Mouse (Mus musculus) adrenal gland, postnatal 25 days (tissue): ENCODE measurements around the gene Stx3. TPM values are rescaled to one million over a fixed set of nuclear protein-coding genes. Genes with fewer than 3 reads are reported as not detected.
A peak's percentile ranks its signal among the peaks of the same experiment; 100 is the strongest.

Experiments used
- DNase-seq: peaks from one replicate; pipeline ENCODE4 v3.0.0; 2021; ENCODE audit warnings: mixed read lengths
- total RNA-seq: library from RNA; stranded (reverse); gene quantifications from 2 replicates; pipeline ENCODE4 v1.2.3, GENCODE M21; 2021

Gene Stx3
- total RNA-seq, 1 experiment from 2014 or later, result 11.0 TPM

DNA sequence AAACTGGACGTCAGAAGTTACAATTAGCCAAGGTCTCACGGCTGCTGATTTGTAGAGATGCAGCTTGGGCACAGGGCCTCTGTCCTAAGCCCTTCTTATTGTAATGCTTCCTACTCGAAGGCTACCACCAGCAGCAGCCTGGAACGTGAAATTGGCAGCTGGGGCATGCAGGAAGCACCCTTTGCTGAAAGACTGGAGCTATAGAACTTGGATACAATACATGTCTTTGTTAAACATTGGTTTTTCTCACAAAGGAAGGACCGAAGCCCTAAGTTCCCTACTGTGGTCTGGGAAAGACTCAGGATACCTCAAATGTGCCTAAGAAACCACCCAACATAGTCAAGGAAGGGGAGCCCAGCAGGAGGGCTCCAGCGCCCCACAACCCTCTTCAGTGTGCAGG lies 11.4 kb downstream of the Stx3 start:
- no peak for DNase-seq

DNA sequence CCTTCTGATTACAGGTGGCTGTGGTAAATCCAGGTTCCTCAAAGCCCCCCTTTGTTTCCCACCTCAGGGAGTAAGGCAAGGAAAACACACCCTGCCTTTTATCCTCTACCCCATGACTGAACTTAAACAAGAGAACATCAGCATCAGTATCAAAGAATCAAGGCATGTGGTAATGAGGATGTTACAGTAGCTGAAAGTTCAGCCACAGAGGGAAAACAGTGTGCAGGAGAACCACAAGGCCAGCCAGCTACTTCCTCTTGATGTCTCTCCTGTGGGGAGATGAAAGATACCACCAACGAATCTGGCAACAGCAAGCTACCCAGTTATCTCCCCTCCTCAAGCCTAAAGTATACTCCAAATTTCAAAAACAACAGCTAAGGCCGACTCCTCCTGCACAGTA lies 12.0 kb downstream of the Stx3 start:
- DNase-seq, result no peak

DNA sequence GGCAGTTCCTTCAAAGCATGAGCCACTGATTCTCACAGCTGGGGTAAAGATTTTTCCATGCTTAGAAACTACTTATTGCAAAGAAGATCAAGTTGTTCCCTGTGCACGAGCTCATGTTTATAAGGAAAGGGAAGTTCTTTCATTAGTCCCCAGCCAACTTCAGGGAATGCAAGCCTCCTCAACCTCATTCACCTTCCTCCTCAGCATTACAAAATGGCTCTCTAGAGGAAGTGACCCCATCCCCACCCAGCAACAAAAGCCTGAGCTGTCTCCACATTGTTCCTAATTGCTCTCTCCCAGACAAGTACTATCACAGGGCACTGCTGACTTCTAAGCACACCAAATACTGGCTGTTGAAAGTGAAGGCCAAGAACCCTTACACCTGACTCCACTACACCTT lies 14.8 kb downstream of the Stx3 start:
- DNase-seq, result no peak

DNA sequence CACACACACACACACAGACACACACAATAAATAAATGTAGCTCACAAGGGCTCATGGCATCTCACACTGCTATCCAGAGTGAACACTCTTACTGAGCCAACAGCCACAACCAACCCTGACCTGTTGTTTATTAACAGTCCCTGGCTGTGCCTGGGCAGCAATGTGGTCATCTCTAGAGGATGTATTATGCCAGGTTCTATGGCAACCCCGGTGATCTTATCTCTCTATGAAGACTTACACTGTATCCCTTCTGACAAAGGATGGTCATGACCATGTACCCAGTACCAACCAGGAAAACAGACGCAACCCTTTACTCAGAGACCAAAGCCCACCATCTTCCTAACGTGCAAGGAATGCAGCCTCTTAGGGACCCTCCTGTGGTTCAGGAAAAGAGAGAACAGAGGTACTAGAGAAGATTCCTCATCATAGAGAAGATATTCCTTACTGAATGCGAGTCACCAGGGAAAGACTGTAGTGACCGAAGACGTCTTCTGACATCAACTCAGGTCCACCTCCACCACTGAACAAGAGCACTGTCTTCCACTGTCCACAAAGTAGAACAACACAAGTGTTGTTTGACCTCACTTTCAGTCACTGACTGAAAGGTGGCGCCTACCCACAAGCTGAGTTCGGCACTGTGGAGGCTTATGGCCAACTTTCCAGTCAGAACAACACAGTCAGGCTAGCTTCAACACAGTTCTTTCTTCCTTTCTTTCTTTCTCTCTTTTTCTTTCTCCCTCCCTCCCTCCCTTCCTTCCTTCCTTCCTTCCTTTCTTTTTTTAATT lies 18.5 kb downstream of the Stx3 start:
- DNase-seq, result no peak

DNA sequence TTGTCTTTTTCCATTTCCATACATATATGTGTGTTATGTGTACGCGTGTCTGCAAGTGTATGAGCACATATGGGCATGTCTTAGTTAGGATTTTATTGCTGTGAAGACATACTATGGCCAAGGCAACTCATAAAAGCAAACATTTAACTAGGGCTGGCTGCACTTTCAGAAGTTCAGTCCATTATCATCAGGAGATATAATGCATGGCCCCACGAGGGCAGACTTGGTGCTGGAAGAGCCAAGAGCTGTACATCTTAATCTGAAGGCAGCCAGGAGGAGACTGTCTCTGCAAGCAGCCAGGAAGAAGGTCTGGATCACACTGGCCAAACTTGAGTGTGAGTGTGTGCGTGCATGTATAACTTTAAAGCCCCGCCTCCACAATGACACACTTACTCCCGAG lies 24.8 kb downstream of the Stx3 start:
- DNase-seq, result no peak

DNA sequence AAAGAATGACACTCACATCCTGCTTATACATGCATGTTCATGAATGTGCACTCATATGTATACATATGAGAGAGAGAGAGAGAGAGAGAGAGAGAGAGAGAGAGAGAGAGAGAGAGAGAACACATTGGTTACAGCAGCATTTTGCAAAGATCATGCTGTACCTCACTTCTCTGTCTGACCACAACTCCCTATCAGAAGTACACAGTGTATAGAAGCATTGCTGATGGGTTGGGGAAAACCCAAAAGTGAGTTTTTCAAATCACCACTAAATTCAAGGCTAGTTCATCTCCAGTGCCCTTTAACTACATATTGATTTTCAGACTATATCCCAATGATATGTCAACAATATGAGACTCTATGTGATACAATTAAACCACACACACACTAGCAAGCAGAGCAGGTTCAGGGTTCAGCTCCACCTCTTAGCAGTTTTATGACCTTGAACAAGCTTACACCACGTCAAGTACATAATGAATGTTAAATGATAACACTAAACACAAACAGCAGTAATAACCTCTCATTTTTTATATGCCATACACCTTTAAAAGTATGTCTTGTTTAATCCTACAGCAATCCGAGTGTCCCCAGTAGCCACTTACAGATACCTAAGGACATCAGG lies 25.4 kb downstream of the Stx3 start:
- no peak for DNase-seq

DNA sequence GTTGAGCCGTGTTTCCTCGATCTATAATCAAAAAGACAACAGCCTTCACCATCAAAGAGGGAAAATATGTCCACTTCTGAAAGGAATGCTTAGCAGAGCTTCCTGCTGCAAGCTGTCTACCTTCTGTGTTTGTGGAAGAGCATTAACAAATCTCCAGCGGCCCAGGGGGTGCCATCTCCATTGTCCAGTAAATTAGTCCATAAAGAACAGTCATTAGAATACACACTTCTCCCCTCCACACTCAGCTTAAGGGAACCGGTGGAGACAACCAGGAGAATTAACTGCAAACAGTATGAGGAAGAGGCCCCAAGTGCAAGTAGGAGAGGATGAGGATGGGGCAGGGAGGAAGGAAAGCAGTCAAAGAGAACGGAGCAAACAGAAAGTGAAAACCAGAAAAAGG lies 27.4 kb downstream of the Stx3 start:
- no peak for DNase-seq

DNA sequence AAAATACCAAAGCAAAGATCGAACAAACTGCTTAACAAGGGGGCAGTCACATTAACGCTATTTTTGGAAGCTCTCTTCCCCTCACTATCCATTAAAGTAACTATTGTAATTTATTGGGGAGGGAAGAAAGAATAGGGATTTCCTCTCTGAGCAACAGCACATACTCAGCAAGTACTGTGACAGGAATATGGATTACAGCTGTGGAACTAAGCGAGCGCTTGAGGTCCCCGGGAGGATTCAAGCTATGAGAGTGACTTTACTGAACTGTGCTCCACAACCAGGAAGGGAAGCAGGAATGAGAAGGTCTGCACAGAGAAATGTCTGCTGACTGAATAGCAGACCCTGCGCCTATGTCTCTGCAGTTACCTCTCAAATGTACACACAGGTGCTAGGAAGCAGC lies 30.3 kb downstream of the Stx3 start:
- DNase-seq, result no peak

DNA sequence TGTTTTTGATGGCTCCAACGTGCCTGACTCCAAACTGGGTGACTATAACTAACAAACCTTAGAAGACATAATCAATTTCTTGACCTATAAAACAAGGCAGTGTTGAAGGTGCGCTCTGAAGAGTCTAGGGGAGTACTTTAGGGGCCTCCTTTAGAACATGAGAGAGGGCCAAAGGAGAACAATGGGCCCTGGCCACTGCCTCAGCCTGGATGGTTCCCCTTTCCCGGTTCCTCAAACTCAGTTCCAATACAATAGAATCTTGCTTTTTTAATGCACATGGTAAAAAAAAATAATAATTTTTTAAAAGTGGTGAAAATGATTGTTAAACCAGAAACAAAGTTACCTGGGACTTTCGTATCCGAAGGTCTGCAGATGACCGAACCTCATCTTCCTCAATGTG lies 31.4 kb downstream of the Stx3 start:
- no peak for DNase-seq

DNA sequence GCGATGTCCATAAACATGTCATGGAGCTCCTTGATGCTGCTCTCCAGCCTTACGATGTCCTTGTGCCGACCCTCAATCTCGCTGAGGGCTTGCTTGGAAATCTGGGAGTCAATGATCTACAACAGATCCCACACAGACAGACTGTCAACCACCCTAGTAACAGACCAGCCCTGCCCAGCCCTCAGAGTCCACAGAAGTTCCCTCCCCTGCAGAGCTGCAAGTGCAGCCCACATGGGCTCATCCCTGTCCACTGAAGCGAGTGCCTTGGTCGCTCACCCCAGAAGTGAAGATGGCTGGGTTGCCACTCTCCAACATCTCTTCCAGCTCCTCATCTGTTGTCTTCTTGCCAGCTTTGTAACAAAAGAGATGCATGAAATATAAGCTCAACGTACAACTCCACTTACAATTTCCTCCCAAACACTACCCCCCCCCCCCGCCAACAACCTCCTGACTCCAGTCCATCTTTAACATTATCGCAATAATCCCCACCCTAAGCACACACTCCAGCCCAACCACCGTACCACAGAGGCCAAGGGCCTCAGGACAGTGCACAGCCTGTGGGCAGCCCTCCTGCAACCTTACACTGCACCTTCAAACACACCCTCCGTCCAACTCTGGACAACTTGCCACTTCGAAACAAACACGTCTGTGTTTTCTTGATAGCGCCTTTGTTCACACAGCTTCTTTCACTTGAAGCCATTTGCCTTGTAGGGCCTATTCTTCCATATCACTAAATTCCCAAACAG lies 33.6 kb downstream of the Stx3 start:
- no peak for DNase-seq

DNA sequence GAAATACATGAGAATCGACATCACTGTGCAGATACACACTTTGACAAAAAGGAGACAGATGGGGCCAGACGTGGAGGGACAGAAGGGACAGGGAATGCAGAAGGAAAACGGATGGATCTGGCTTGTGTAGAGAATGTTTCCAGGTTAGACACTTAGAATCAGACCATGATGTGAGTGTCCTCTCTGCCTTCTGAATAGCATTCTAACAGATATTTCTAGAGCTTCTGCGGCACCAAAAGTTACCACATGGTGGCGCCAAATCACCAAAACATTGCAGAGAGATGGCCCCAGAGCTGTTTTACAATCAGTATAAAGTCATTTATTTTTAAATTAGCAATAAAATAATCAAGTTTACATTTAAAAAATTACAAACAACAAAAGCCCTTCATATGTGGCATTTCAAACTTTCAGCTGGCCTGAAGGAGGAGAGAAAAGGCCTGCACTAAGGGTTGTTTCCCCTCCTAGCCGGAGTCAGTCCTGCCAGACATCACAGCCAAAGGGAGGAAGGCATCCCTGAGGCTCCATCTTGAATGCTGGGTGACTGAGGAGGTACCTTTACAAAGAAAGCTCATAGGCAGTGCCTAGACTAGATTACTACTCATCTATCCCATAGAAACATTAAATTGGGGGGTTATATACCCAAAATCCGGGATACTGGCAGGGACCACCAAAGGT lies 41.9 kb downstream of the Stx3 start:
- peak; percentile 66 for DNase-seq

DNA sequence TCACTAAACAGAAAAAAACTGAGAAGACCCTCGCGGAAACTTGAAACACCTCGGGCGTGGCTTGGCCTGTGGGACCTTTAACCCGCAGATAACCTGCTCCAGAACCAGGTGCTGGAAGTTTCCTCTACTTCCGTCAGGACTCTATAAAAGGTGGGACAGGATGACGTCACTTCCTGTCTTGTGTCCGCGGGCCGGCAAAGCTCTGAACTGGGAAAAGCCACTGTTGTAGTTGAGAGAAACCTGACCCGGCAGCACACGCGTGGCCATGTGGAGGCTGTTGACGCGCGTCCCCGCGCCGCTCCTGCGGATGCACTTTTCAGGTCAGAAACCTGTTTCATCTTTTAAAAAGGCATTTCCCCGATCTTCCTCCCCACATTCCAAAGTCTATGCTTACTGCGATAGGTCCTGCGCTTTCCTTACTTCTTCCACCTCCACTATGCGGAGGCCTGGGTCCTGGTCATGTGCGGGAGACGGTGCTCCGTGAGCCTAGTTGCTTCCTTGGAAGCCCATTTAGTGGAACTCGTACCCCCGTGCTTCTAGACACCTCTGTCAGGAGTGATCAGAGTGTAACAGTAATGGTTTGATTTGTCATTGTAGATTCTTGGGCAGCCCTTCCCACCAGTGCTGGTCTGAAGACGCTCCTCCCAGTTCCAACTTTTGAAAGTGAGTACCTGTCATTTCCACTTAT lies 48.9 kb downstream of the Stx3 start, which contains the start of gene Mrpl16:
Gene Mrpl16 (plus strand): TSS at position 187 of the 688 bp plus-strand sequence.
- DNase-seq, result peak; percentile 76

DNA sequence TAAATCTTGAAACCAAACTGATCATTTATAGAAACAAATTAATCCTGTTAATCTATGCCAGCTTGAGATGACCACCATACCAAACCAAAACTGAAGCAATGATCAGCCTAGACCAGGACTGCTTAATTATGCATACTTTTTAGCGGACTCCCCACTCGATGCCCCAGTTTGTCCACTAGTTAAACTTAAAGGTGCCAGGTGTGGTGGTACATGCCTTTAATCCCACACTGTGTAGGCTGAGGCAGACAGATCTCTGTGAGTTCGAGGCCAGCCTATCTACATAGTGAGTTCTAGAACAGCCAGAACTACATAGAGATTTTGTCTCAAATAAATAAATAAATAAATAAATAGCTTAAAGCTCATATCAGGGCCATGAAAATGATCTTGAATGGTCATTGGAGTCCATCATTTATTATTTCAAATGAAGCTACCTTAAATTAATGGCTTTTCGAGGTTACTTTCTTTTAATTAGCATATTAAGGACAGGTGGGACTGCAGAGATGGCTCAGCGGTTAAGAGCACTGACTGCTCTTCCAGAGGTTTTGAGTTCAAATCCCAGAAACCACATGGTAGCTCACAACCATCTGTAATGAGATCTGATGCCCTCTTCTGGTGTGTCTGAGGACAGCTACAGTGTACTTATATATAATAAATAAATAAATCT lies 49.8 kb downstream of the Stx3 start:
- DNase-seq, result no peak

DNA sequence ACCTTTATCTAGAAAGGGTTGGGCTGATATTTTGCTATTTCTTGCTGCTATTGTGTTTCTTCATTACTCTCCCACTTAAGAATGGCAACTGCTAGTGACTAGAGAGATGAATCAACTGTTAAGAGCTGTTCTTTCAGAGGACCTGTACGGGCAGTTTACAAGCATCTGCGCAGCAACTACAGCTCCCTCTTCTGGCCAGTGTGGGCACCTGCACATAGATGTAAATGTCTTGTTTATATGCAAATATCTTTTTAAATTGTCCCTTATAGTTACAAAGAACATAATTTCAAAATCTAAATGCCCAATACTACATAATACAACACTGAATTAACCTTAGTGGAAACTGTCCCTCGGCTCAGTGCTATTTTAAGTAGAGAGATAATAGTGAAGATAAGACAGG lies 51.0 kb downstream of the Stx3 start:
- peak; percentile 8 for DNase-seq

DNA sequence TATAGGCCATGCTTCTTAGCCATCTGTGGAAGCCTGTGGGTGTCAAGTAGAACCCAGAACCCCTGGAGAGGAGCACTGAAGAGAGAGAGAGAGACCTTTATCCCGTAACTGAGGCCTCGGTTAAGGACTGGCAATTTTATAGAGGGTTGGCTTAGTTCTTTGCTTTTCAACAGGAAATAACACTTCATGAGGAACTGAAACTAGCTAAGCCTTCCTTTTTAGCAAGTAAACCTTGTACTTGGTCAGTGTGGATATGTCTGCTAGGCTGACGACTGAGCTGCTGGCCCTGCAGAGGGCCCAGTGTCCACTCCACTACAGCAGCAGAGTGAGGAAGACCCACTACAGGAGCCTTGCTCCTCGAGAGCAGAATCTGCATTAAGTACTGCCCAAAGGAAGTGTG lies 52.8 kb downstream of the Stx3 start:
- DNase-seq, result no peak

DNA sequence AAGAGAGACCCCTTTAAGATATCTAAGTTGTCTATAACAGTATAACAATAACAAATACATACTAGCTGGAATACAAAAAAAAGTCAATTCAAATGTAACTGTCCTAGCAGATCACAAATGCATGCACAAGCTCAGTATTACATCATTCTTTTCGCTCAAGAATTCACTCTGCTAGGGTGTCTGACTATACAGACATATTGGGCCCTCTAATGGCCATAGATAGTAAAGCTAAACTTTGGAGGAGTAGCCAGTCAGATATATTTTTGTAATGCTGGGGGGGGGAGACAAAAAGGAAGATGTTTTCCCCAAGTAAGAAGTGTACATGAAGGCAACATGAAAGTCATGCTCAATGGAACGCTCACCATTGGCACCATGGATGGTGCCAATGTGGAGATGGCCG lies 54.1 kb downstream of the Stx3 start:
- no peak for DNase-seq

DNA sequence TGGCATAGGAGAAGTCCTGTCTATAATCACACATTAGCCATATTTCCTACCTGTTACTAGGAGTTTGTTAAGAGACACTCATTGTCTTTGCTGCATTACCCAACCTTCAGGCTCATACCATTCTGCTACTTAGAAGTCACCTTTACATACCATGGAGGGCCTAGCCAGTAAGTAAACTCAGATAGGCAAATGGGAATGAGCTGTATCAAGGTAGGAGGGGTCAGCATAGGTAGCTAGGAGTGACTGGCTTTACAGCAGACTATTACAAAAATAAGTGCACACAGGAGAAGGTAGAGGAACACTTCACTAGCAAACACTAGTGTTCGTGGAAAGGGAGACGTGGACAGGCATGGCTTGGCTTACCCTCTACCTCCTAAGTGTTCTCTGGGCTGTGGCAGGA lies 71.9 kb downstream of the Stx3 start, which contains the start of gene Gif:
Gene Gif (plus strand): TSS at position 257 of the 400 bp plus-strand sequence.
- DNase-seq, result no peak

DNA sequence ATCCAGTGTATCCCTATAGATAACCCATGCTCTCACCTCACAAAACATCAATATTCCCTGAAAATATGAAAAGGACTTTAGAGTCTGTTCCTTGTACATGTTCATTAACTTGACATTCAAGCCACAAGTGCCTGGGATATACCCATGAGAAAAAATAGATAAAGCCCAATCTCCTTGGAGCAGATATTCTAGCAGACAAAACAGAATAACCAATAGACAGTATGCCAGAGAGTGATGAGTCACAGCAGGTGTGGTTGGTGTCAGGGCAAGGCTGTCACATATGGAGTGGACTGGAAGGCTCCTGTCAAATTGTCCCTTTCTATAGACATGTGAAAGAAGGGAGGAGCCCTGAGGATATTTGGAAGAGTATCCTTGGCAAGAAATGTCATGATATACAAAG lies 73.5 kb downstream of the Stx3 start:
- no peak for DNase-seq

DNA sequence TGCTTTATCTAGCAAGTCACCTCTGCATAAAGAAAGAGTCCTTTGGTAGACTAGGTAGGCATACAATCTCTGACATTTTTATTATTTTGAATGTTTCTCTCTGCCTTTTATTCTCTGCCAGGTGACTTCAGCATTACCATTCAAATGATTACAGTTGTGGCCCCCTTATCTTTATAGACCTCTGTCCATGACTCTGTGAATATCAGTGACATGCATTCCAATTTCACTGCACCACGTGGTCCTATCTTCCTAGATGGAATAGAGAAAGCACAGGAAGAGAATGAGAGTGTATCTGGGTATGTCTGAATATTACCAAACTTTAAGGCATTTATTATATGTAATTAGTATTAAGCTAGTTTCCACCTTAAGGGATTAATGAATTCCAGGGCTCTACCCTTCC lies 82.7 kb downstream of the Stx3 start:
- no peak for DNase-seq

DNA sequence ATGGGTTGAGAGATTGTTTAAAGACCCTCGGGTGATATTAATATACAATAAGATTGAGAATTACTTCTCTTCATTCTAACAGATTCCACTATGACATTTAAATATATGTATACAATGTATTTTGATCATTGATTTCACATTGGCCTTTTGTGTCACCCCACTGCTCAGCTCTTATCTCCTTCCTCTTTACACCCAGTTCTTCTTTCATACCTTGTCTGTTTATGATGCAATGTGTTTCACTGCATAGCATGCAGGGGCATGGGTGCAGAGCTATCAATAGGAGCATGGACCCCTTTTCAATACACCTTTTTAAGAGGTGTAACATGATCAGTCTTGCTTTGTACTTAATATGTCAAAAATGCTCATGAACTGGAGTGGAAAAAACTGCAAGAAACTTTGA lies 88.9 kb downstream of the Stx3 start:
- DNase-seq, result no peak

DNA sequence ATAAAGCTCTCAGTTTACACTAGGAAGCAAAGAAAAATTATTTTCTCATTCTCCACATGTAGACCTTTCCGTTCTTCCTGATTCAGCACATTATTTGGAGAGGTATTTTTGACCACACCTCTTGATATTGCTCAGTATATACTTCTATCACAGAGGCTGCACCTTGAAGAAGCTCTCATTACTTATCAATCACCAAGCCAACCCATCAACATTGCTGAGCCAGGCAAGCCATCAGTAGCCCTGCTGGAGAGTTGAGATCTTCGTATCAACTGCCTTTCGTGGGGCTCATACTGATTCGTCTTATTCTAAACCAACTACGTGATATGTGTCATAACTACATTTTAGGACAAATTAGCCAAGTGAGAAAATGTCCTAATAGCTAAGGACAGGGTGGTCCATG lies 91.9 kb downstream of the Stx3 start:
- DNase-seq, result no peak

DNA sequence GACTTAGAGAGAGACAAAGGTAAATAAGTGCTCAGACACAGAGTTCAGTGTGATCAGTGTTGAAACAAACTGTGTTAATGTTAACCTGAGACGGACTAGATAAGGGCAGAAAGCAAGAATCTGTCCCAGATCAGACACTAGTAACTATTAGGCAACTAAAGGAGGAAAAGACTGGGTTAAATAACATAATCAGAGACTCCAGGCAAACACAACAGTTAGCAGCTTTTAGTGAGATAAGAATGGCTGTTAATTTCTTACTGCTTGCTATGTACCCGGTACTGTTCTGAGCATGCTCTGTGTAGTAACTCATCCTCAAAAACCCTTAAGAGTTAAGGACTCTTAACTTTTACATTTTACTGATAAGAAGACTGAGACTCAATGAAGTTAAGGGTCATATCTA lies 93.3 kb downstream of the Stx3 start:
- no peak for DNase-seq
